Mouse (Mus musculus): Measurements from ENCODE around the gene Adarb2.
"Not testable (repeated sequence)": the region's sequence is repeated elsewhere in the genome, so short reads cannot be mapped to it uniquely, and the experiment has no call there.

The Adarb2 gene

GRCm38 (mm10) chr13:8587447-8587846, 384.8 kb downstream of the Adarb2 start:
- DNase-seq (ENCODE audit: low spot score in 2 of 2): no peak

- no peak for DNase-seq (ENCODE audit: low spot score in 2 of 2)
These were observed 387.8 kb downstream of the Adarb2 start for GRCm38 (mm10) chr13:8590460-8590859.

GRCm38 (mm10) chr13:8596977-8597646, 394.4 kb downstream of the Adarb2 start:
- no peak for DNase-seq (ENCODE audit: low spot score in 2 of 2)

GRCm38 (mm10) chr13:8597647-8598017, 395.0 kb downstream of the Adarb2 start:
- DNase-seq (ENCODE audit: low spot score in 2 of 2): no peak

- DNase-seq (ENCODE audit: low spot score in 2 of 2): no peak
These were observed 403.0 kb downstream of the Adarb2 start for GRCm38 (mm10) chr13:8605645-8606044.

- DNase-seq (ENCODE audit: low spot score in 2 of 2): no peak
These were observed 405.4 kb downstream of the Adarb2 start for GRCm38 (mm10) chr13:8608040-8608439.

GRCm38 (mm10) chr13:8608918-8609317, 406.3 kb downstream of the Adarb2 start:
- not testable (repeated sequence) for DNase-seq (ENCODE audit: low spot score in 2 of 2)

- no peak for DNase-seq (ENCODE audit: low spot score in 2 of 2)
These were observed 408.3 kb downstream of the Adarb2 start for GRCm38 (mm10) chr13:8610956-8611355.

- DNase-seq (ENCODE audit: low spot score in 2 of 2): no peak
These were observed 410.1 kb downstream of the Adarb2 start for GRCm38 (mm10) chr13:8612618-8613391.

- DNase-seq (ENCODE audit: low spot score in 2 of 2): no peak
These were observed 414.0 kb downstream of the Adarb2 start for GRCm38 (mm10) chr13:8616685-8617084.

- no peak for DNase-seq (ENCODE audit: low spot score in 2 of 2)
These were observed 419.6 kb downstream of the Adarb2 start for GRCm38 (mm10) chr13:8622263-8622662.

- no peak for DNase-seq (ENCODE audit: low spot score in 2 of 2)
These were observed 426.9 kb downstream of the Adarb2 start for GRCm38 (mm10) chr13:8629565-8629964.

- no peak for DNase-seq (ENCODE audit: low spot score in 2 of 2)
These were observed 429.0 kb downstream of the Adarb2 start for GRCm38 (mm10) chr13:8631618-8632017.

GRCm38 (mm10) chr13:8632072-8632471, 429.4 kb downstream of the Adarb2 start:
- no peak for DNase-seq (ENCODE audit: low spot score in 2 of 2)

GRCm38 (mm10) chr13:8633385-8634337, 431.0 kb downstream of the Adarb2 start:
- no peak for DNase-seq (ENCODE audit: low spot score in 2 of 2)

- DNase-seq (ENCODE audit: low spot score in 2 of 2): no peak
These were observed 439.4 kb downstream of the Adarb2 start for GRCm38 (mm10) chr13:8642084-8642483.

- no peak for DNase-seq (ENCODE audit: low spot score in 2 of 2)
These were observed 441.3 kb downstream of the Adarb2 start for GRCm38 (mm10) chr13:8643920-8644319.

GRCm38 (mm10) chr13:8644805-8645679, 442.4 kb downstream of the Adarb2 start:
- no peak for DNase-seq (ENCODE audit: low spot score in 2 of 2)

GRCm38 (mm10) chr13:8649261-8649660, 446.6 kb downstream of the Adarb2 start:
- DNase-seq (ENCODE audit: low spot score in 2 of 2): no peak

GRCm38 (mm10) chr13:8664615-8665240, 462.1 kb downstream of the Adarb2 start:
- DNase-seq (ENCODE audit: low spot score in 2 of 2): no peak

- DNase-seq (ENCODE audit: low spot score in 2 of 2): no peak
These were observed 474.5 kb downstream of the Adarb2 start for GRCm38 (mm10) chr13:8677174-8677573.
